Mouse (Mus musculus) spleen, adult 18-20 months (tissue): Measurements from ENCODE around the gene Sntg2.

Experiments
- DNase-seq, 2 experiments: peaks; one replicate each; pipeline ENCODE4 v3.0.0; 2022; ENCODE audit warnings: mixed read lengths in 2 of 2

Gene Sntg2

DNA sequence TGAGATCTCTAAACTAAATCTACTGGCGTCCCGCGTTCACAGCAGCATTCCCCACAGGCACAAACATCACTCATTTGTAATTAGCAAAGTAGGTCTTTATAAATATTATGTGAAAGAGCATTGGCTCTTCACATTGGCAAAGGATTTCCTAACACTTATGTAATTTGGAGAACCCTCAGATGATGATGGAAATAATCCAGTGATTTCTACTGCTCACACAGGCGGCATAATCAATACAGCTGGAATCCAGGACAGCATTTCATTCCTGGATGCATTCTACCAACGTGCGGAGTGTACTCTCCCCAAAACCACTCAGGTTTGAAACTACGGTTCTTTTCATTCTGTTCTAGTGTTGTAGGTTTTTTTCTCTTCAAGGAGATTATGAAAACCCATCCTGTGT is 172.6 kb downstream of the Sntg2 start:
- no peak for DNase-seq

DNA sequence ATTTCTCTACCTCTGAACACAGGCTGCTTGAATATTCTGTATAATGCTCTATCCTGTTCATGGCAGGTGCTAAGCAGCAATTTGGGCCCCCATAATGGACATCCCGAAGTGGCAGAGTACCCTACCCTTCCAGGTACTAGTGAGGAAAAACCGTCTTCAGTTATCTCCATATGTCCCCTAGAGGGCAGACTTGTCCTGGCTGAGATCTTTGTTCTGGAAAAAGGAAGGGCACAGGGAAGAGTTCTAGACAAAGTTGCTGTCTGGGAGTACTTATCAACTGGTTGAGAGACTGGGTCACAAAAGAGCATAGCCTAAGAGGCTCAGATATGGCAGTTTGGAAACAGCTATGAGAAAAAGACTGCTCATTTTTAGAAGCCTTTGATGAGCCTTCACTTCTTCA is 173.4 kb downstream of the Sntg2 start:
- DNase-seq, result no peak

DNA sequence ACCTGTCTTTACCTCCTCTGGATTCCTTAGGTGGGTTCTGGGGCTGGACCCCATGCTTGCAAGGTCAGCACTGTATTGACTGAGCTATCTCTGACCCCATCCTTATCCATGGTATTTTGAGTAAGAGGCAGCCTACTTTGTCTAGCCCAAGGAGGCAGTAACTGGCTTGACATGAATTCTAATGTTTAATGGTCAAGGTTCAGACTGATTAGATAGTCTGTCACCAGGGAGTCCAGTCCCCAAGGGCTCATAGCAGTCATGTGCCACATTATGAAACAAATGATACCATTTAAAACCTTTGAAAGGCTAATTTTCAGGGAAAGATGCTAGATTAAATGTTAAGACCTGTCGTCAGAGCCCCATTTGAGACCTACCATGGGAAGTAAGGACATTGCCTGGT is 174.9 kb downstream of the Sntg2 start:
- no peak for DNase-seq

DNA sequence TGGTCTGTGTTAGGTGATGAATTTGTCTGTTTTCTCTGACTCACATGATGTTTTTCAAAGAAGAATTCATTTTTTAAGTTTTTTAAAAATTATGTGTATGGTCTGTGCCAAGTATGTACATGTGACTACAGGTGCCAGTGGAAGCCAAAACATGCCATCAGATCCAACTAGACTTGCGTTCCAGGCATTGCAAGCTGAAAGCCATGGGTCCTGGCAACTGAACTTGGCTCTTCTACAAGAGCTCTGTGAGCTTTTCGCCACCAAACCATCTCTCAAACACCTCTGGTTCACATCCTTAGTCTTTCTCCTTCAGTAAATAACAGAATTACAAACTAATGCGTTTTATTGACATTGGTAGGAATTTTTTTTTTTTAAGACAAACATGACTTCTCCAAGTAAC is 191.5 kb downstream of the Sntg2 start:
- no peak for DNase-seq

DNA sequence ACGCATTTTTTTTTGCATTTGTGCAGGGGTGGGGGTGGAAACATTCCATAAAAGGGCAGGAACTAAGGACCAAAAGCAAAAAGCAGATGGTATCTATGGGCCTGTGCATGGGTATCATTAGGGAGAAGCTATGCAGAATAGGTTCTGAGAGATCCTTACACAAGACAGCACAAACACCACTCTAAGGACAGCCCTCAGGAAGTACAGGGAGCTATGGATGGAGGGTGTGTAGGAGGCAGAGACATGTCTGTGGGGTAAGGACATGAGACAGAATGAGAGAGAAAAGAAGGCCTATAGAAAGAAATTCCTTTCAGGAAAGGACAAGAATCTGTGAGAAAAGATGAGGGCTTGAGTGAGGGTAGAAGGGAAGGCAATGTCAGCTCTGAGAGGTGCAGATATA is 193.6 kb downstream of the Sntg2 start:
- no peak for DNase-seq

DNA sequence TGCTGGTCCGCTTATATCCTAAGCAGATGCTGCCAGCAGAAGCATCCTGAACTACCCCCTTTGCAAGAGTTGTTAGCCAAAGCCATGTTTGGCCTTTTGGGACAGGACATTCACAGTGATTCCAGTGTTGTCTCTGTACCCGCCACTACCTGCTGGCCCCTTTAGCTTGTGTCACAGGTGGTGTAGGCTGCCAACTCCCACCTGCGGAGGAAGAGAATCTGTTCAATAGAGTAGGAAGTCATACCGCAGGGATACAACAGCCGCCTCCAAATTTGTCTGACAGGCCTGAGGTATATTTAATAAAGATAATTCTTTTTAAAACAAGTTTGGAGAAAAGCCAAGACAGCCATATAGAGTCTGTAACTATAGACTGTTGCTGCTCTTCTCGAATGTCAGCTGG is 195.2 kb downstream of the Sntg2 start:
- DNase-seq, result no peak

DNA sequence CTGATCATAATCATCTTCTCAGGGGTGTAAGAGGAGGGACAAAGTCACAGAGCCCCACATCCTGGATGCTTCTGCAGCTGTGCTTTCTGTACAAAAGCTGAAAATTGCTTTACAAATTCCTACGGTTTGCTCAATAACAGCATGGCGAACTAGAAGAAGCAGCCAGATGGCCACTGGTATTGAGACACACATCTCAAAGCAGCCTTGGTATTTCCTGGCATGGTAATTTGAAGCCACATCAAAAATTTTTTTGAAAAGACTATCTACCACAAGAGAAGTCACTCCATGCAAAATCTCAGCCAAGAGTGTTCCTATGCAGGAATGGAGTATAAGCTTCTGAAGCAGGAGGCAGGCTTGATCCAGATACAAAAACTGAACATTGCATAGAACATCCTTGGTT is 195.6 kb downstream of the Sntg2 start:
- no peak for DNase-seq

DNA sequence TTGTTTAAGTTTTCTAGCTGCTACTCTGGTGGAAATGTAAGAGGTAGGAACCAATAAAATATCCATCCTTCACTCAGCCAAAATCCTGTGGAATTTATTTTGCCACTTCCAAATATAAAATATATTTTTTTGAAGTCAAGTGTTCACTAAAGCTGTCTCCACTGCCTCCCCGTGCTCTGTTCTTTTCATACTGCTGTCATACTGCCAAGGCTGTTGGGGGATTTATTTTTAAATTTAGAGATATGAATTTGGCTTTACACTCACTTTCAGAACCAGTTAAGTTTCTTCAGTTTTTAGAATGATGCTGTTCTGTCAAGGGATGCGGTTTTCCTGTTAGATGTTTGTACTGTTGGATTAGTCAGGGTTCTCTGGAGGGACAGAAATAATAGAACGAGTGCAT is 204.7 kb downstream of the Sntg2 start:
- DNase-seq, result no peak

DNA sequence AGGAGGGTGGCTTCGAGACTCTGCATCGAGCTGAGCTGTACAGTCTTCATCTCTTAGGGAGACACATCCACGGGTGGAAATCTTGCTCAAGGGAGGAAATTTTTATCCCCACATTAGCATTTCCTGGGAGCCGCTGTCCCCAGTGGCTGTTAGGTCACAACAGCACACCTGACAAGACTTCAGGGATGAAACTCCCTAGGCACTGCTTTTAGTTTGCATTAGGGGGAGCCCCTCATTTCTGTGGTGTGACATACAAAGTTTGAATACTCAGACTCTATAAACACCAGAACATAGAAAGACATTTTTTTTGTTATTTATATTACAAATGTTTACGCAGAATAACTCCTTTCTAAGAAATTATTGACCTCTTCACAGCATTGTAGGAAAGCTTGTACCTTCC is 208.6 kb downstream of the Sntg2 start:
- no peak for DNase-seq

DNA sequence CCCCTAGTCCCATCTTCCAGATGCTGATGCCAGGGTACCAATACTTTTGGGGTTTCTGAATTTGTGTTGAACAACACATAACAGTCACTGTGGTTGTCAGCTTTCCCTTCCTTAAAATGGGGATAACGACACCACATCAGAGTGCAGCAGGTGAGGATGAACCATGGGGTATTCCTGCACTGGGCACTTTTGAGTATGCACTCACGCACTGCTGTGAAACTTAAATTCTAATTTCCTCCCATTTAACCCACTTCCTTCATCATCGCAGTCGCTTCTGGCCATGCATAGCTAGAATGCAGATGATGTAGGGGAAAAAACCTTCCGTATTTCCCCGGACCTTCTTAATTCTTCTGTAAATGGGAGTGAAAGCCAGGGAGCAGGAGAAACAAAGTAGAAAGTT is 209.2 kb downstream of the Sntg2 start:
- DNase-seq, result no peak

DNA sequence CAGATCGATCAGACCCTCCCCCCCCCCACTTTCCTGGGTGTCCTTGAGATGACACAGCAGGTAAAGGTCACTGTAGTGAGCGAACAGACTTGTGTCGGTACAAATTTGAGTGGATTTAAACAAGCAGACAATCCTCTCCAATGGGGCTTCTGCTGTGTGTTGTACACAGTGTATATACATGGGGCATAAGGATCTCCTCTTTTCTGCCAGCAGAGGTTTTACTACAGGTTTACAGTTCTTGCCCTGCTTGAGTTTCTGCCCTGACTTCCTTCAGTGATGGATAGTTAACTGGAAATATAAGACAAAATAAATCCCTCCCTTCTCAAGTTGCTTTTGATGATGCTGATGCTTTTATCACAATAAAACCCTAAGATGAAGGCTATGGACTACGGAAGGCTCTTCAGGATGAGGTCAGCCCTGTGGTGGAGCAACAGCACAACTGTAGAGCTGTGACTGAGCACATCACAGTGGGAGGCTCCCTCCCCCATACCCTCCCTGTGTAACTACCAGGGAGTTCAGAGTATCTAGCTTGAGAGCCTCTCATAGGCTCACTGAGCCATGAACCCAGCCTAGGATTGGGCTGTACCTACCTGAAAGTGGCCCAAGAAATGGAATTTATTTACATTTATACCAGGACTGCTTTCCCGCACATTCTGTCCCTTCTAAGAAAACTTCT is 211.3 kb downstream of the Sntg2 start:
- no peak for DNase-seq

DNA sequence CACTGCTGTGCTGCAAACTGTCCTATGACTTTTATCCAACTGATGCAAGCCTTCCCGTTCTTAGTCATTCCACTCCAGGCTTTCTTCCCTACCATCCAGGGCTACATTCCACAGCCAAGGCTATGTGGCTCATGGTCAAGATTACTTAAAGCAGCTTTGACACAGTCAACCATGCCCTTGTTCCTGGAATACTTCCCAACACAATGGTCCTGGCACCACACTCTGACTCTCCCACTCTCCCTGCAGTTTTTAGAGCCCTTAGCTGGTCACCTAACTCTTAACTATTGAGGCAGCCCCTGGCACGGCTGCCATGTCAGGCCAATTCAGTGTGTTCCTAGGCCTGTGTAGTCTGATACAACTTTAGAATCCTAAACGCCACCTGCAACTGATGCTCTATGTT is 212.7 kb downstream of the Sntg2 start:
- no peak for DNase-seq

DNA sequence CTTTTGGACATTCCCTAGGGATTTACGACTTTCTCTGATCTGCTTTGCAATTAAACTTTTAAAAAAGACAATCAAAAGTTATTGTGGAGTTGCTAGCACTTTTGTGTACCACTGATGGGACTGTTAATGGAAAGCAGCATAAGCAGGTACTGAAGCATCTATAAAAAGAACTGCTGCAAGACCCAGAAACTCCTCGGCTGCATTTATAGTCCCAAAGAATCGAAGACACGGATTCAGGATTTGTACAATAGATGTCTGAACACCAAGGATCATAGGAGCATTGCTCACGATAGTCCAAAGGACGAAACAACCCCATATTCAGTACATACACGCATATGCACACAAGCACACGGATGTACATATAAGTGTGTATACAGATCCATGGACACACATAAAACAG is 213.4 kb downstream of the Sntg2 start:
- DNase-seq, result no peak

DNA sequence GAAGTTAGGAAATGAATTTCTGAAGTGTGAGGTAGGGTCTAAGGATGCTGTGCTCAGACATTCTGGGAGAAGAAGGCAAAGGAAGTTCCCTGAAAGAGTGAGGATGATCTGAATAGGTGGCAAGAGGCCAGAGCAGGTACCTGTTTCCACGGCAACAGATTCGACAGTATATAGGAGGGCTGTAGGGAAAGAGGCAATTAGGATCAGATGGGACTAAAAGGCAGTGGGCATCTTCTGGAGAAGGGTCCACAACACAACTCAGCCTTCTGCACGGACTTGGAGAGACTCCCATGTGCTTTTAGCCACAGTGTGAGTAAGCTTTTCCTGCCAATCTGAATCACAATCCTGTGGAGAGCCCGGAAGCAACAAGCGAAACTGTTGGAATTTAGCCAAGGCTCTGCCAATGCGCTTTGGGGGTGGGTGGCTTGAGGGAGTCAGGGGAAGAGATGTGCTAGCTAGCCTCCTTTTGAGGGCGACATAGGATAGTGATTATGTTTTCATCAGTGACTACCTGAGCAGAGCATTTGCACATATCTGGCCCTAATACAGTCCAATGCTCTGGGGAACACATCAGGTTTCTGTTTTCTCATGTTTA is 219.0 kb downstream of the Sntg2 start:
- no peak for DNase-seq

DNA sequence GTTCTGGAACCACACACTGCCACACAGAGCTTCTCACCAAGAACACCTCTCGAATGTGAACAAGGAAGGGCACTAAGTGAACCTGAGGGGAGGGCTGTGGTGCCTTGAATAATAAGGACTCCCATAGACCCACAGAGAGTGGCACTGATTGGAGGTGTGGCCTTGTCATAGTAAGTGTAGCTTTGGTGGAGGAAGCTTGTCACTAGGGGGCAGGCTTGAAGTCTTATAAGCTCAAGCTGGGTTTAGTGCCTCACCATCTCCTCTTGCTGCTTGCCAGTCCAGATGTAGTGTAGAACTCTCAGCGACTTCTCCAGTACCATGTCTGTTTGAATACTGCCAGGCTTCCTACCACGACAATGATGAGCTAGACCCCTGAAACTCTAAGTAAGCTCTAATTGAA is 231.1 kb downstream of the Sntg2 start:
- no peak for DNase-seq

DNA sequence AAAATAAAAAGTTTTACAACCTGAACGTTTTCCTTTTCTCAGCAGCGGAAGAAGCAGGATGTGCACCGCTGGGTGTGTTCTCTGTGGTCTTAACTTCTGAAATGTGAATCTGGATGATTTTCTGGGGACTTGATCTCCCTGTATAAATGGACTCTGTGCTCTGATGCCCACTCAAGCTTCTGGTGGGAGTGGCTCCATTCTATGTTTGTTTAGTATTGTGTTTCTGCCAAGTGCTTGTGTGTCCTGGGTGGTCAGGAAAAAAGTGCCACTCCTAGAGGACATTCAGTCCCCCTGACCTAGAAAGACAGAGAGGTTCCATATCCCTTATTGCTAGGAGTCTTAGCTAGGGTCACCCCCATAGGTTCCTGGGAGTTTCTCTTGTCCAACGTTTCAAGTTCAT is 240.7 kb downstream of the Sntg2 start, which contains the start of gene Tpo:
Gene Tpo (minus strand): TSS at position 101 of the 400 bp plus-strand sequence.
- no peak for DNase-seq

DNA sequence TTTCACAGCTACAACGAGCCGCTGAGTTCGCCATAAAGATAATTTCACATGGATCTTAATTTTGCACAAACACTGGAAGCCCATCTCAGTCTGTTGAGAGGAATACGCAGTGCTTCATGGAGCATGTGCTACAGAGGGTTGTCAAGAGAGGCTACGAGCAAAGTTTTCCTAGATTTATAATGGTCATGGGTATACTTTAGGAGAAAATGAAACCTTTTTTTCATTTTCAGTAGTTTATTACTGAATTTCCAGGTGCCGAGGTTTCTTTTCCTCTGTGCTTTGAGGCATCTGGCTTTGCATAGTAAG is 243.8 kb downstream of the Sntg2 start:
- DNase-seq, result no peak

DNA sequence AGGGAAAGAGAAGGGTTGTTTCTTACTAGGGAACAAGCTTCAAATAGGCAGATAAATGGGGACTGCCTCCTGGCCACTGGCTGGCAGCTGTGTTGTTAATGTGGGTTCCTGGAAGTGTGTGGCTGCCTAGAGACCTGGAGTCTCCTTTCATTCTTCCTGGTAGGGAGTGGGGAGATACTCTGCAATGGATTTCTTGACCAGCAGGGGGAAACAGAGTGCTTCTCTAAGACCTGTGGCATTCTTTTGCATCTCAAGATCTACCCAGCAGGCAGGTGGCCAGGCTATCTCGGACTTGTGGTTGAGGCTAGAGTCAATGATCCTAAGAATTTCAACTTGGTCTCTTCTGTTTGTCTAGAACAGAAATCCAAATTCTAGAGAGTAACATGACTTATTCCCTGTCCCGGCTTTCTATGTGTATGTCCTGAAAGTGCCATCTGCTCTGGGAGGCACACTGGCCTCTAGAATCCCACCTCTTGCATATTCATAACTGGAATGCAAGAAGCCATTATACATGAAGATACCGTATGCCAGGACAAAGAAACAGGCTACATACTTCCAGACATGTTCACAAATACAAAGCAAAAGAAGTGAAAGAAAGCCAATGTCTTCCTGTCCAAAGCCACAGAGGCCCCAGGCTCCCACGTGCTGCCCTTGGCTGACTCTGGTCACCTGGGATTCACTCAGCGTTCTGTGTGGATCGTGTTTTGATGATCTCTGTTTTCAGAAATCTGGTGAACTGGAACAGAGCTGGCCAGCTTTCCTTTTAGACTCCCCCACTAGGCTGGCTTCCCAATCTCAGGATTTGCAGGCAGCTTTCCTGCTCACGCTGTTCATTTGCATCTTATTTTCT is 244.4 kb downstream of the Sntg2 start:
- DNase-seq, result no peak
